Mouse (Mus musculus) gastrocnemius, adult 2 months (tissue): ENCODE results near the gene Gm20547. TPM values are rescaled to one million over a fixed set of nuclear protein-coding genes. Genes with fewer than 3 reads are reported as not detected.
"Not testable (repeated sequence)": the region's sequence is repeated elsewhere in the genome, so short reads cannot be mapped to it uniquely, and the experiment has no call there.

ENCODE experiments used
- DNase-seq: peaks from one replicate; pipeline ENCODE4 v3.0.0; 2022
- H3K27ac ChIP-seq: fragments of 200-600 bp; 2 replicates; pipeline ENCODE4 v1.8.1; 2022; ENCODE audit warnings: mild to moderate bottlenecking
- H3K4me3 ChIP-seq: fragments of 200-600 bp; 2 replicates; pipeline ENCODE4 v1.8.1; 2022; ENCODE audit warnings: mild to moderate bottlenecking, moderate library complexity
- CTCF ChIP-seq: fragments of 200-600 bp; IDR thresholded peaks from 2 replicates; pipeline ENCODE4 v1.8.1; 2022; ENCODE audit warnings: antibody characterized with exemption, mild to moderate bottlenecking, moderate library complexity
- intact Hi-C: fragments of 180-260 bp; cut with DNase I; formaldehyde crosslinking; loops from one replicate; pipeline ENCODE4 v1.15.1; 2025
- total RNA-seq, 2 experiments: library from RNA; stranded (reverse); gene quantifications; 2 replicates each; pipeline ENCODE4 v1.2.3; 2021

The Gm20547 gene
- total RNA-seq, 2 experiments from 2014 or later: not detected

DNA sequence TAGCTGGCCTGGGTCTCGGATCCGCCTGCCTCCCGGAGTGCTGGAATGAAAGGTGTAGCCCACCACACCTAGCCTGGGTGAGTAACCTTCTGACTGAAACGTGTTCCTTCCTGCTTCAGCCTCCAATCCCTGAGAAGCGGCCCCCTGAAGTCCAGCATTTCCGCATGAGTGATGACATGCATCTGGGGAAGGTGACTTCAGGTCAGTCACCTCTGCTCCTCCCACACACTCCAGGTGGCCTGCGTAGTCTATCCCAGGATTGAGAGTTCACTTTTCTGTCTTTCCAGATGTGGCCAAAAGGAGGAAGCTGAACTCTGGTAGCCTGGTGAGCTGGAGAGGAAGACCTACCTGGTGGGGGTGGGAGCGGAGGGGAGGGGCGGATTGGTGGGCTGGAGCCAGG, 21.1 kb upstream of the Gm20547 start:
- no peak for TF ChIP-seq CTCF

DNA sequence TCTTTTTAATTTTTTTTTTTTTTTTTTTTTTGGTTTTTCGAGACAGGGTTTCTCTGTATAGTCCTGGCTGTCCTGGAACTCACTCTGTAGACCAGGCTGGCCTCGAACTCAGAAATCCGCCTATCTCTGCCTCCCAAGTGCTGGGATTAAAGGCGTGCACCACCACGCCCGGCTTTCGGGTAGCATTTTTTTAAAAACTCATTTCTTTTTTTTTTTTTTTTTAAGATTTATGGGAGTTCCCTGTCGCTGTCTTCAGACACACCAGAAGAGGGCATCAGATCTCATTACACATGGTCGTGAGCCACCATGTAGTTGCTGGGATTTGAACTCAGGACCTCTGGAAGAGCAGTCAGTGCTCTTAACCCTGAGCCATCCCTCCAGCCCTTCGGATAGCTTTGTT, 20.1 kb upstream of the Gm20547 start:
- intact Hi-C loops, H3K4me3 ChIP-seq, DNase-seq, H3K27ac ChIP-seq: not testable (repeated sequence)

More for the DNA sequence above, 21.1 kb upstream of the Gm20547 start:
- Histone ChIP-seq H3K27ac (no peak overlapping the region), H3K4me3 (no peak overlapping the region)
- no peak for DNase-seq
- intact Hi-C loops: no loop called here

DNA sequence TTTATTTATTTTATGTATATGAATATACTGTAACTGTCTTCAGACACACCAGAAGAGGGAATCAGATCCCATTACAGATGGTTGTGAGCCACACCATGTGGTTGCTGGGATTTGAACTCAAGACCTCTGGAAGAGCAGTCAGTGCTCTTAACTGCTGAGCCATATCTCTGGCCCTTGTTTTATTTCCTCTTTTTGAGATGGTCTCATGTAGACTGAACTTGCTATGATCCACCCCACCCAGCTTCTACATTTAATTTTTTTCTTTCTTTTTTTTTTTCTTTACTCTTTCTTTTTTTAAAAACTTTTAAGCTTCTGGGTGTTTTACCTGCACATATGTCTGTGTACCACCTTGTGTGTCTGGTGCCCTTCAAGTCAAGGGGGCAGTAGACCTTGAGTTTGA, 19.0 kb upstream of the Gm20547 start:
- intact Hi-C loops, H3K4me3 ChIP-seq, DNase-seq: not testable (repeated sequence)
- peak overlapping the region; percentile 16; the same call in 1 of the 2 replicates for H3K27ac ChIP-seq

DNA sequence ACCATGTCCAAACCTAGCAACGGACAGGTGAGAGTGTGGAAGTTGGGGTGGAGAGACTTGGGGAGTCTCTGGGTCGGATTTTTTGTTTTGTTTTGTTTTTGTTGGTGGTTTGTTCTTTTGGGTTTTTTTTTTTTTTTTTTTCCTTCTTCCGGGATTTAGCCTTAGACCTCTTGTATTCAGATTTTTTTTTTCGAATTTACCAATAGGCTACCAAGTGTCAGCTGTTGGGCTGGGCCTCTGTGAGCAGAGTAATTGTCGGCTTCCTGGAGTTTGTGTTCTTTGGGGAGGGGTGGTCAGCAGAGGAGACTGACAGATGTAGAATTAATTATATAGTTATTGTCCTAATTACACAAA, 18.0 kb upstream of the Gm20547 start:
- no peak for DNase-seq
- peak overlapping the region; percentile 95 for H3K4me3 ChIP-seq
- peak overlapping the region; percentile 100 for H3K27ac ChIP-seq
- intact Hi-C loops: loop anchor here (5.0 kb wide), 1 partner anchor 342 kb away; the partner anchor contains the start of gene Ddx39b
- no peak for TF ChIP-seq CTCF

DNA sequence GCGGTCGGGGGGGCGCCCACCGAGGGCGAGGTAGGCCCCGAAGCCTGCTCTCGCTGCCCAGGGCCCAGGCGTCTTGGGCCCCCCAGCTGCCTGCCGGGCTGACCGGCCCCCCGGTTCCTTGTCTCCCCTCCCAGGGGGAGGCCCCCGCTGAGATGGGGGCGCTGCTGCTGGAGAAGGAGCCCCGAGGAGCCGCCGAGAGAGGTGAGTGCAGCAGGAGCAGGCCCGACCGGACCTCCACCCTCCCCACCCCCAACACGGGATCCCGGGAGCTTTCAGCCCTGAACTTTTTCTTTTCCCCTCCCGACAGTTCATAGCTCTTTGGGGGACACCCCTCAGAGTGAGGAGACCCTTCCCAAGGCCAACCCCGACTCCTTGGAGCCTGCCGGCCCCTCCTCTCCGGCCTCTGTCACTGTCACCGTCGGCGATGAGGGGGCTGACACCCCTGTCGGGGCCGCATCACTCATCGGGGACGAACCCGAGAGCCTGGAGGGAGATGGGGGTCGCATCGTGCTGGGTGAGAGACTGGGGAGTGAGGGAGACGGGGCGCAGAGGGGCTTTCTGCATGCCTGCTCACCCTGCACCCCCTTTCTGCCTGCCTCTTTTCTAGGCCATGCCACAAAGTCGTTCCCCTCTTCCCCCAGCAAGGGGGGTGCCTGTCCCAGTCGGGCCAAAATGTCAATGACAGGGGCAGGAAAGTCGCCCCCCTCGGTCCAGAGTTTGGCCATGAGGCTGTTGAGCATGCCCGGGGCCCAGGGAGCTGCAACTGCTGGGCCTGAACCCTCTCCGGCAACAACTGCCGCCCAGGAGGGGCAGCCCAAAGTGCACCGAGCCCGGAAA, 17.4 kb upstream of the Gm20547 start:
- peak; percentile 59 for DNase-seq
- TF ChIP-seq CTCF: no peak
- peak overlapping the region; percentile 95 for H3K4me3 ChIP-seq
- intact Hi-C loops: loop anchor here (5.0 kb wide), 1 partner anchor 343 kb away; the partner anchor contains the start of gene Ddx39b
- H3K27ac ChIP-seq: peak overlapping the region; percentile 100

DNA sequence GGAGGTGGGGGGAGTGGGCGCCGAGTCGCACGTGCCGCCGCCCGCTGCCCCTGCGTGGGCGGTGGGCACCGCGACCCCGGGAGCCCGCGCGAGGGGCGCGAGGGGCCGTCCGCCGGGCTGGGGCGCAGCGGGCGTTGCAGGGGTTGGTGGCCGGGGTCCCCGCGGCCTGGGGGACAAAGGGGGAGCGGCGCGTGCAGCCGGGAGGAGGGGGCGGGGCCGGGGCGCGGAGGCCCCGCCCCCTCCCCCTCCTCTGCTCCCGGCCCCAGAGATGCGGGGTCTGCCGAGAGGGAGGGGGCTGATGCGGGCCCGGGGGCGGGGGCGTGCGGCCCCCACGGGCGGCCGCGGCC, 16.8 kb upstream of the Gm20547 start:
- Histone ChIP-seq H3K27ac (peak overlapping the region; percentile 100), H3K4me3 (peak overlapping the region; percentile 95)
- no peak for DNase-seq
- TF ChIP-seq CTCF: no peak
- intact Hi-C loops: loop anchor here (5.0 kb wide), 1 partner anchor 344 kb away; the partner anchor contains the start of gene Ddx39b

DNA sequence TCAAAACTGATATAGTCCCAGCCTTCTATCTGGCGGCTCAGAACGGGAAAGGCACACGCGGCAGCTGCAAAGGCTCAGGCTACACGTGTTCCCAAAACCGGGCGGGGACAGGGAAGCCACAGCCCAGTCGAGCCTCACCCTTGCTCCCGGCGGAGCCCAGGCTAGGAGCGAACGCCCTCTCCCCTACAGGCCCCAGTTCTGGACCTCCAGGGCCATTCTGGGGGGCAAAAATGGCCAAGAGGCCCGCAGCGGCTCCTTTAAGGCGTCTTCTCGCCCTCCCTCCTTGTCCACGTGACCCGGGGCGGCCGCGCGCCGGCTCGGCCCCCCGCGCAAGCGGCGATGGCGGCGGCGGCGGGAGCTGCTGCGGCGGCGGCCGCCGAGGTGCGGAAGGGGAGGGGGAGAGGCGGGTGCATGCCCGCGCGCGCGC, 16.3 kb upstream of the Gm20547 start, which contains the start of the genes C2 and Ehmt2:
Gene C2, minus strand, starts transcription at position 106 of the 427 bp plus-strand sequence.
Gene Ehmt2, plus strand, starts transcription at position 310 of the 427 bp plus-strand sequence.
- peak within 1 kb of the TSS; percentile 100 for H3K27ac ChIP-seq
- H3K4me3 ChIP-seq: peak within 1 kb of the TSS; percentile 95
- peak; percentile 91 for DNase-seq
- TF ChIP-seq CTCF: no peak
- intact Hi-C loops: loop anchor here (5.0 kb wide), 1 partner anchor 344 kb away; the partner anchor contains the start of gene Ddx39b

DNA sequence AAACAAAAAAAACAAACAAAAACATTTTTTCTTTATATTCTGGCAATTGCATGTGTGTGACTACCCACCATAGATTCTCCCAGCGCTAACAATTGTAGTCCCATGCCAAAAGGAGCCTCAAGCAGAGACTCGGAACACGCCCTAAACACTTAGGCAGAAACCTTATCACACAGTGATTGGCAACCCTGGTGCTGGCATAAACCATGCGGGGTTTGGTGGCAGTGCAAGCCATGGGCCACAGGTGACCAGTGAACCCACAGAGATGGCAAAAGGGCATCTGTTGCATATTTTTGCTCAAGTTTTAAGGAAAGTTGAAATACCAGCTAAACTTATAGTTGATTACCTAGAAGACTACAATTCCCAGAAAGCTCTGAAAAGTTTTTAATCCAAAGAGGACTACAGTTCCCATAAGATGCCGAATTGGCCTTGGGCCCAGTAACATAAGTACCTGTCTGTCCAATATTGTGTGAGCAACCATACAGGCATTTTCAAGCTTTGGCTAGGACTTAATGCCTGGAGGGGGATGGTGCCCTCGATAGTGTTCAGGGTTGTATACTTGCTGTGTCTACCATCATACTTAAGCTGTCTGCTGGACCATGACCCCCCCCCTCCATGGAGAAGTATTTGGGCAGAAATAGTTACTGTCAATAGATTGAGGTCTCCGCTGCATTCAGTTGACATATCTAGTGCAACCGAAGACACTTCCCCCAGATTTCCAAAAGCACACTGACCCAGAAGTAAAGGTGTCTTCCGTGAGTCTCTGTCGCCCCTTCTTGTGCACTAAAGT, 15.7 kb upstream of the Gm20547 start:
- intact Hi-C loops: loop anchor here (5.0 kb wide), 1 partner anchor 345 kb away; the partner anchor contains the start of gene Ddx39b
- TF ChIP-seq CTCF: no peak
- H3K27ac ChIP-seq: peak overlapping the region; percentile 100
- peak; percentile 47 for DNase-seq
- peak overlapping the region; percentile 95 for H3K4me3 ChIP-seq

DNA sequence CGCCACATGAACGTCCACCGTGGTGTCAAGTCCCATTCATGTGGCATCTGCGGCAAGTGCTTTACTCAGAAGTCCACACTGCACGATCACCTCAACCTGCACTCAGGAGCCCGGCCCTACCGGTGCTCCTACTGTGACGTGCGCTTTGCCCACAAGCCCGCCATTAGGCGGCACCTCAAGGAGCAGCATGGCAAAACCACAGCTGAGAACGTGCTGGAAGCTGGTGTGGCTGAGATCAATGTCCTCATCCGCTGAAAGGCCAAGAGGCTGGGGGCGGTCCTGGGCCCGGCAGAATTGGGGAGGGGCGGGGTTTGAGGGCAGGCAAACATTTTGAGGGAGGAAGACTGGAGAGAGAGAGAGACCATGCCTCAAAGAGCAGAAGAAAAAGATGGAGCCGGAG, 14.5 kb upstream of the Gm20547 start:
- DNase-seq: no peak
- no peak overlapping the region for H3K27ac ChIP-seq
- intact Hi-C loops: loop anchor here (5.0 kb wide), 1 partner anchor 346 kb away; the partner anchor contains the start of gene Ddx39b
- no peak for TF ChIP-seq CTCF
- no peak overlapping the region for H3K4me3 ChIP-seq

DNA sequence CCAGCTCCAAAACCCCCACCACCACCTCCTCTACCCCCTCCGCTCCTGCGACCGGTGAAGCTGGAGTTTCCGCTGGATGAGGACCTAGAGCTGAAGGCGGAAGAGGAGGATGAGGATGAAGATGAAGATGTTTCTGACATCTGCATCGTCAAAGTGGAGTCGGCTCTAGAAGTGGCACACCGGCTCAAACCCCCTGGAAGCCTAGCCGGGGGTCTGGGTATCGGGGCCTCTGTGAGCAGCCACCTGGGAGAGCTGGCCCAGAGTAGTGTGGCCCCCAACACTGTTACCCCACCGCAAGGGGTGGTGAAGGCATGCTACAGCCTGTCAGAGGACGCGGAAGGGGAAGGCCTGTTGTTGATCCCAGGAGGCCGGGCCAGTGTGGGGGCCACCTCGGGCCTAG, 13.9 kb upstream of the Gm20547 start:
- no peak overlapping the region for H3K27ac ChIP-seq
- intact Hi-C loops: loop anchor here (2.0 to 5.0 kb wide), 2 partner anchors 45 to 347 kb away; partner anchors contain the start of genes Ddx39b, Nelfe and Skiv2l
- H3K4me3 ChIP-seq: no peak overlapping the region
- no peak for TF ChIP-seq CTCF
- no peak for DNase-seq

DNA sequence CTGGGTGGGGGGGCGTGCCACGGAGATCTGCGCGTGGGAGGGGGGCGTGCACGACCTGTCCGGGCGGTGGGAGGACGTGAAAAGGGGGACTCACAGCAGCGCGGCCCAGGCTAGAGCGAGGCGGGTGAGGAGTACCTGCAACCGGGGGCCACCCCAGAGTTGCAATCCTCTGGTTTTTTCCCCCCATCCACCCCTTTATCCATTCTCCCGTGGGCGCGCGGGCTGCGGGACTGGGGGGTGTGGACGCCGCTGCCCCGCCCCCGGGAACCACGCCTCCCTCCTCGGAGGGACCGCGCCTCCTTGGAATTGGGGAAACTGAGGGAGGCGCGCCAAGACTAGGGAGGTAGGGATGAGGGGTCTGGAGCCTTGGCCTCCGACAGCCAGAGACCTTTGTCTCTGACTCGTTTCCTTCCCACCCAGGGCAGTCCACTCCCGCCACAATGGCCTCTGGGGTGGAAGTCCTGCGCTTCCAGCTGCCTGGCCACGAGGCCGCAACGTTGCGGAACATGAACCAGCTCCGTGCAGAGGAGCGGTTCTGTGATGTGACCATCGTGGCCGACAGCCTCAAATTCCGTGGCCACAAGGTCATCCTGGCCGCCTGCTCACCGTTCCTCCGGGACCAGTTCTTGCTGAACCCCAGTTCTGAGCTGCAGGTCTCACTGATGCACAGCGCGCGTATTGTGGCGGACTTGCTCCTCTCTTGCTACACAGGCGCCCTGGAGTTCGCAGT, 13.1 kb upstream of the Gm20547 start:
- no peak for TF ChIP-seq CTCF
- DNase-seq: peak; percentile 71
- intact Hi-C loops: loop anchor here (2.0 to 5.0 kb wide), 2 partner anchors 44 to 347 kb away; partner anchors contain the start of genes Ddx39b, Nelfe and Skiv2l
- Histone ChIP-seq H3K4me3 (peak overlapping the region; percentile 89), H3K27ac (peak overlapping the region; percentile 95)
